Mouse (Mus musculus): ENCODE measurements around the gene Brk1.

GRCm38 (mm10) chr6:113656847-113657246, 52.3 kb downstream of the Brk1 start:
- no peak for TF ChIP-seq ZC3H11A (IDR thresholded peaks at IDR 0.05; ENCODE audit: borderline replicate concordance, low read depth, low read length)
- TF ChIP-seq CHD2 (IDR thresholded peaks at IDR 0.05; ENCODE audit: low read depth, low read length): no peak
- no peak for TF ChIP-seq ZNF384 (IDR thresholded peaks at IDR 0.05; ENCODE audit: low read depth, low read length)
- TF ChIP-seq HCFC1 (IDR thresholded peaks at IDR 0.05; ENCODE audit: borderline replicate concordance, insufficient read depth, low read length): no peak
- TF ChIP-seq MAFK (IDR thresholded peaks at IDR 0.05; ENCODE audit: insufficient read depth, low read depth, low read length): no peak

Measured in ES-E14 (cell line).